Comparison of ENCODE assay signal across 17 mouse cellular contexts in the genomic region with DNA sequence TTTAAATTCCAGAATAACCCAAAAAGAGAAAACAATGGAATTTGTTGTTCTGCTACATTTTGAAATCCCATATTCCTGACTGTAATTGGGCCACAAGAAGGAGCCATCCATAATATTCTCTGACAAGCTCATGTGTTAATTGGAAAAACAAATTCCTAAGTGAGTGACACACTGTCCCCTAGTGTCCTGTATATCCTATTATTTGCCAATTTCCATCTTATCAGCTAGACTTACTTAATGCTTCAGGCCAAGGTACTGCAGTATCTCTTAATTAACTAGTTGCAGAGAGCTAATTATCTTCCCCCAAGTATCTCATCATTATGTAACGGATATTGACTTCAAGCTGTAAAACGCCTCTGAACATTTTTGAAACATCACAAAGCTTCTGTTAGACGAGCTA.
DNase-seq lines count a peak whose midpoint lies in the region; ATAC-seq and TF ChIP-seq lines count a peak whose summit lies in the region.
"Had no signal": no experiment of that assay in that cellular context is flagged by ENCODE, and none has a peak within 500 bp of the region (broad histone marks: within the 10 kb centered on the region; RNA-seq: fewer than 3 reads in every experiment).

No protein-coding gene starts in this region.

- H3K9me3 ChIP-seq in hindbrain, embryonic 13.5 days: no peaks in the 10 kb centered on the region
- no peaks in the 10 kb centered on the region for H3K9me3 ChIP-seq in hindbrain, embryonic 10.5 days
- H3K9me3 ChIP-seq in hindbrain, postnatal 0 days (ENCODE audit: low read length): no peaks in the 10 kb centered on the region
- H3K9me3 ChIP-seq: embryonic facial prominence, embryonic 12.5 days had no signal

- WGBS in hindbrain, embryonic 13.5 days: 54% methylated on average over 3 of the region's 3 CpGs
- WGBS in hindbrain, embryonic 10.5 days: 84% methylated on average over 3 of the region's 3 CpGs
- WGBS in lung, adult 2 months: 87% methylated on average over 3 of the region's 3 CpGs
- 66% methylated on average over 3 of the region's 3 CpGs for WGBS in hindbrain, postnatal 0 days

- peak; percentile 66 for ATAC-seq in hindbrain, embryonic 13.5 days (ENCODE audit: low FRiP score)
- ATAC-seq in hindbrain, postnatal 0 days: 0 out of 2 replicates have a peak, but pooled peaks have one; percentile 56

- DNase-seq in hindbrain, embryonic 10.5 days (ENCODE audit: low spot score): no peak
- DNase-seq in lung, adult 2 months: no peak
- DNase-seq in lung, postnatal 4 days: no peak
- peak; percentile 89 for DNase-seq in Muller cell, postnatal 12 days (ENCODE audit: inconsistent ontology term)
- peak; percentile 7 for DNase-seq in hindbrain, postnatal 0 days (ENCODE audit: low spot score)
- no peak for DNase-seq in right cerebral cortex, postnatal 14 days
- DNase-seq: adrenal gland, adult 2 months; cerebellum, adult 2 months; heart, adult 11 months; heart, postnatal 10 days; kidney, postnatal 25 days; left cerebral cortex, postnatal 4 days; right cerebral cortex, postnatal 4 days; thymus, adult 18-20 months had no signal

- no peak overlapping the region; the same call in 1 of the 2 replicates for H3K27ac ChIP-seq in hindbrain, embryonic 13.5 days
- H3K27ac ChIP-seq in hindbrain, embryonic 10.5 days: no peak overlapping the region
- H3K27ac ChIP-seq in hindbrain, postnatal 0 days: no peak overlapping the region
- H3K27ac ChIP-seq: embryonic facial prominence, embryonic 12.5 days; liver, embryonic 14.5 days had no signal

- H3K9ac ChIP-seq in hindbrain, embryonic 13.5 days: no peak overlapping the region
- no peak overlapping the region for H3K9ac ChIP-seq in hindbrain, postnatal 0 days (replicated peaks; ENCODE audit: low read length)
- H3K9ac ChIP-seq: embryonic facial prominence, embryonic 12.5 days; liver, embryonic 14.5 days had no signal

- H3K27me3 ChIP-seq in hindbrain, embryonic 13.5 days: no peaks in the 10 kb centered on the region
- no peaks in the 10 kb centered on the region for H3K27me3 ChIP-seq in hindbrain, embryonic 10.5 days (ENCODE audit: insufficient read depth, poor library complexity, severe bottlenecking)
- H3K27me3 ChIP-seq in hindbrain, postnatal 0 days (ENCODE audit: insufficient read depth, low read length): no peaks in the 10 kb centered on the region
- H3K27me3 ChIP-seq: embryonic facial prominence, embryonic 12.5 days had no signal

- H3K4me3 ChIP-seq in hindbrain, embryonic 13.5 days: no peak overlapping the region
- no peak overlapping the region for H3K4me3 ChIP-seq in hindbrain, embryonic 10.5 days
- no peak overlapping the region for H3K4me3 ChIP-seq in lung, adult 2 months (replicated peaks; ENCODE audit: extremely low read depth, low read depth, low read length)
- H3K4me3 ChIP-seq in hindbrain, postnatal 0 days (ENCODE audit: low read length): no peak overlapping the region
- H3K4me3 ChIP-seq: embryonic facial prominence, embryonic 12.5 days had no signal

- H3K4me2 ChIP-seq in hindbrain, embryonic 13.5 days: no peak overlapping the region
- H3K4me2 ChIP-seq in hindbrain, postnatal 0 days (ENCODE audit: low read depth, low read length): no peak overlapping the region
- H3K4me2 ChIP-seq: embryonic facial prominence, embryonic 12.5 days had no signal

- no peaks in the 10 kb centered on the region for H3K36me3 ChIP-seq in hindbrain, embryonic 13.5 days
- H3K36me3 ChIP-seq in hindbrain, embryonic 10.5 days: no peaks in the 10 kb centered on the region
- H3K36me3 ChIP-seq in hindbrain, postnatal 0 days (ENCODE audit: insufficient read depth, low read length): no peaks in the 10 kb centered on the region
- H3K36me3 ChIP-seq: embryonic facial prominence, embryonic 12.5 days had no signal

- H3K4me1 ChIP-seq in hindbrain, embryonic 13.5 days (replicated peaks): no peaks in the 10 kb centered on the region
- H3K4me1 ChIP-seq in hindbrain, embryonic 10.5 days (replicated peaks): no peaks in the 10 kb centered on the region
- H3K4me1 ChIP-seq in lung, adult 2 months (ENCODE audit: control insufficient read depth, insufficient read depth, low read length): no peaks in the 10 kb centered on the region
- no peaks in the 10 kb centered on the region for H3K4me1 ChIP-seq in hindbrain, postnatal 0 days (ENCODE audit: insufficient read depth, low read length)
- H3K4me1 ChIP-seq: embryonic facial prominence, embryonic 12.5 days had no signal

- 0 out of 2 replicates have a peak, but pooled peaks have one; percentile 20 for TF ChIP-seq CTCF in lung, adult 2 months (IDR thresholded peaks at IDR 0.05; ENCODE audit: insufficient read depth, low read length)
- peak; percentile 38 for TF ChIP-seq CTCF in hindbrain, postnatal 0 days (IDR thresholded peaks at IDR 0.05; ENCODE audit: low read depth)

- no peak for TF ChIP-seq POLR2A in lung, adult 2 months (IDR thresholded peaks at IDR 0.05; ENCODE audit: borderline replicate concordance, extremely low read depth, low read depth, low read length)

Comparison
In these comparisons a context has a peak if more than half of its experiments do, and no peak if none do; other contexts are left out.
1. DNase-seq: peak in Muller cell, postnatal 12 days (single experiment) and hindbrain, postnatal 0 days (single experiment); none in hindbrain, embryonic 10.5 days (single experiment), lung, adult 2 months (single experiment), lung, postnatal 4 days (0 of 2) and right cerebral cortex, postnatal 14 days (single experiment).